Mouse (Mus musculus): ENCODE measurements at regions not wholly inside any gene's neighbourhood (a gene's known extent, or its start where the extent isn't known, plus 50 kb on each side); places are given as distances from the start of the nearest gene placed in this dataset.

- TF ChIP-seq CTCF (IDR thresholded peaks at IDR 0.05; ENCODE audit: low read depth, low read length) = no peak
- no peak for TF ChIP-seq POLR2A (IDR thresholded peaks at IDR 0.05; ENCODE audit: extremely low read depth, insufficient read depth, low read length)
These were observed 198.7 kb upstream of the A430005L14Rik start for GRCm38 (mm10) chr4:153758323-153758722.

All from liver, adult 2 months (tissue).